Mouse (Mus musculus): ENCODE data around the gene Vmn1r55. TPM values are rescaled to one million over a fixed set of nuclear protein-coding genes. Genes with fewer than 3 reads are reported as not detected.

The Vmn1r55 gene
- polyA plus RNA-seq, 1 experiment from 2014 or later, result not detected

GRCm38 (mm10) chr7:5092831-5093510 is 56.5 kb downstream of the Vmn1r55 start:
- WGBS, result 84% methylated on average over 21 of the region's 21 CpGs
- no peaks in the 10 kb centered on the region for H3K4me1 ChIP-seq (replicated peaks)
- no peak for ATAC-seq (ENCODE audit: low FRiP score)
- no peak overlapping the region for H3K9ac ChIP-seq
- peaks cover 79% of the 10 kb centered on the region for H3K36me3 ChIP-seq
- H3K4me2 ChIP-seq, result no peak overlapping the region
- H3K4me3 ChIP-seq, result no peak overlapping the region
- no peaks in the 10 kb centered on the region for H3K27me3 ChIP-seq
- no peak overlapping the region for H3K27ac ChIP-seq
- no peaks in the 10 kb centered on the region for H3K9me3 ChIP-seq

- Histone ChIP-seq H3K9ac (no peak overlapping the region), H3K9me3 (no peaks in the 10 kb centered on the region), H3K4me3 (no peak overlapping the region), H3K27me3 (no peaks in the 10 kb centered on the region), H3K36me3 (peaks cover 78% of the 10 kb centered on the region), H3K4me1 (replicated peaks) (no peaks in the 10 kb centered on the region), H3K27ac (no peak overlapping the region), H3K4me2 (no peak overlapping the region)
- ATAC-seq (ENCODE audit: low FRiP score), result no peak
- WGBS, result 87% methylated on average over 6 of the region's 6 CpGs
Measured at GRCm38 (mm10) chr7:5092381-5092780, 57.1 kb downstream of the Vmn1r55 start.

- Histone ChIP-seq H3K4me1 (replicated peaks) (peaks cover 4% of the 10 kb centered on the region; the same call in 1 of the 2 replicates), H3K9ac (peak overlapping the region; percentile 19; the same call in 1 of the 2 replicates), H3K36me3 (peaks cover 76% of the 10 kb centered on the region), H3K27me3 (no peaks in the 10 kb centered on the region), H3K4me2 (no peak overlapping the region), H3K9me3 (no peaks in the 10 kb centered on the region), H3K27ac (no peak overlapping the region), H3K4me3 (no peak overlapping the region)
- 91% methylated on average over 15 of the region's 15 CpGs for WGBS
- ATAC-seq (ENCODE audit: low FRiP score), result no peak
Measured at GRCm38 (mm10) chr7:5091008-5091728, 58.3 kb downstream of the Vmn1r55 start.

GRCm38 (mm10) chr7:5089853-5090252 is 59.6 kb downstream of the Vmn1r55 start:
- H3K9me3 ChIP-seq, result no peaks in the 10 kb centered on the region
- peaks cover 74% of the 10 kb centered on the region for H3K36me3 ChIP-seq
- no peaks in the 10 kb centered on the region for H3K27me3 ChIP-seq
- H3K4me1 ChIP-seq (replicated peaks), result peaks cover 8% of the 10 kb centered on the region; the same call in 1 of the 2 replicates
- H3K4me3 ChIP-seq, result no peak overlapping the region
- no peak overlapping the region for H3K4me2 ChIP-seq
- 95% methylated on average over 15 of the region's 15 CpGs for WGBS
- ATAC-seq (ENCODE audit: low FRiP score), result no peak
- no peak overlapping the region for H3K27ac ChIP-seq
- no peak overlapping the region for H3K9ac ChIP-seq

- ATAC-seq (ENCODE audit: low FRiP score), result no peak
- no peaks in the 10 kb centered on the region for H3K27me3 ChIP-seq
- H3K36me3 ChIP-seq, result peaks cover 64% of the 10 kb centered on the region
Measured at GRCm38 (mm10) chr7:5087886-5088285, 61.6 kb downstream of the Vmn1r55 start.

GRCm38 (mm10) chr7:5086921-5087440 is 62.5 kb downstream of the Vmn1r55 start:
- no peak overlapping the region for H3K9ac ChIP-seq
- H3K4me1 ChIP-seq (replicated peaks), result peaks cover 32% of the 10 kb centered on the region
- no peak for ATAC-seq (ENCODE audit: low FRiP score)
- WGBS, result 82% methylated on average over 5 of the region's 5 CpGs
- H3K4me2 ChIP-seq, result no peak overlapping the region
- no peaks in the 10 kb centered on the region for H3K27me3 ChIP-seq
- no peak overlapping the region for H3K4me3 ChIP-seq
- H3K36me3 ChIP-seq, result peaks cover 55% of the 10 kb centered on the region
- no peaks in the 10 kb centered on the region for H3K9me3 ChIP-seq
- H3K27ac ChIP-seq, result no peak overlapping the region

More at GRCm38 (mm10) chr7:5087886-5088285, 61.6 kb downstream of the Vmn1r55 start:
- Histone ChIP-seq H3K4me2 (no peak overlapping the region), H3K9me3 (no peaks in the 10 kb centered on the region), H3K4me1 (replicated peaks) (peaks cover 25% of the 10 kb centered on the region), H3K9ac (0 out of 2 replicates have a peak overlapping the region, but pooled peaks have one; percentile 31), H3K4me3 (no peak overlapping the region), H3K27ac (no peak overlapping the region)
- WGBS, result 92% methylated on average over 4 of the region's 4 CpGs

- Histone ChIP-seq H3K4me1 (replicated peaks) (peaks cover 46% of the 10 kb centered on the region), H3K36me3 (peaks cover 44% of the 10 kb centered on the region), H3K27ac (no peak overlapping the region), H3K4me3 (no peak overlapping the region), H3K9ac (no peak overlapping the region), H3K9me3 (no peaks in the 10 kb centered on the region), H3K4me2 (no peak overlapping the region), H3K27me3 (no peaks in the 10 kb centered on the region)
- WGBS, result 90% methylated on average over 1 of the region's 1 CpGs
- ATAC-seq (ENCODE audit: low FRiP score), result no peak
Measured at GRCm38 (mm10) chr7:5085512-5085911, 64.0 kb downstream of the Vmn1r55 start.

- H3K4me3 ChIP-seq, result no peak overlapping the region
- H3K9me3 ChIP-seq, result no peaks in the 10 kb centered on the region
- ATAC-seq (ENCODE audit: low FRiP score), result no peak
- no peak overlapping the region for H3K4me2 ChIP-seq
- H3K4me1 ChIP-seq (replicated peaks), result peaks cover 46% of the 10 kb centered on the region
- H3K27ac ChIP-seq, result no peak overlapping the region
- peaks cover 42% of the 10 kb centered on the region for H3K36me3 ChIP-seq
- H3K27me3 ChIP-seq, result no peaks in the 10 kb centered on the region
- 94% methylated on average over 18 of the region's 18 CpGs for WGBS
- no peak overlapping the region for H3K9ac ChIP-seq
Measured at GRCm38 (mm10) chr7:5083325-5084105, 66.0 kb downstream of the Vmn1r55 start.

GRCm38 (mm10) chr7:5081939-5082338 is 67.5 kb downstream of the Vmn1r55 start:
- 93% methylated on average over 2 of the region's 2 CpGs for WGBS
- H3K27me3 ChIP-seq, result no peaks in the 10 kb centered on the region
- H3K27ac ChIP-seq, result no peak overlapping the region
- H3K36me3 ChIP-seq, result peaks cover 47% of the 10 kb centered on the region
- peaks cover 46% of the 10 kb centered on the region for H3K4me1 ChIP-seq (replicated peaks)
- H3K4me3 ChIP-seq, result peak overlapping the region; percentile 9; the same call in 1 of the 2 replicates
- no peak for ATAC-seq (ENCODE audit: low FRiP score)
- no peaks in the 10 kb centered on the region for H3K9me3 ChIP-seq
- H3K4me2 ChIP-seq, result peak overlapping the region; percentile 93; the same call in 1 of the 2 replicates
- H3K9ac ChIP-seq, result 0 out of 2 replicates have a peak overlapping the region, but pooled peaks have one; percentile 98

GRCm38 (mm10) chr7:5081241-5081640 is 68.2 kb downstream of the Vmn1r55 start:
- Histone ChIP-seq H3K4me1 (replicated peaks) (peaks cover 43% of the 10 kb centered on the region), H3K27me3 (no peaks in the 10 kb centered on the region), H3K9me3 (no peaks in the 10 kb centered on the region), H3K27ac (no peak overlapping the region), H3K4me3 (peak overlapping the region; percentile 99), H3K9ac (peak overlapping the region; percentile 98), H3K36me3 (peaks cover 51% of the 10 kb centered on the region), H3K4me2 (peak overlapping the region; percentile 93)
- no peak for ATAC-seq (ENCODE audit: low FRiP score)
- WGBS, result 68% methylated on average over 6 of the region's 6 CpGs

GRCm38 (mm10) chr7:5080815-5081214 is 68.7 kb downstream of the Vmn1r55 start:
- WGBS, result 21% methylated on average over 6 of the region's 6 CpGs
- ATAC-seq (ENCODE audit: low FRiP score), result no peak
- Histone ChIP-seq H3K4me3 (peak overlapping the region; percentile 99), H3K4me2 (peak overlapping the region; percentile 93), H3K4me1 (replicated peaks) (peaks cover 40% of the 10 kb centered on the region), H3K27me3 (no peaks in the 10 kb centered on the region), H3K9ac (peak overlapping the region; percentile 98), H3K27ac (peak overlapping the region; percentile 93), H3K36me3 (peaks cover 50% of the 10 kb centered on the region), H3K9me3 (no peaks in the 10 kb centered on the region)
